Mouse (Mus musculus) spleen, adult 2 months (tissue): ENCODE results near the gene Usp27x.

Experiments
- CTCF ChIP-seq: fragments of 200-500 bp; IDR thresholded peaks from 2 replicates; pipeline ENCODE4 v1.5.1; 2011; ENCODE audit warnings: mild to moderate bottlenecking, inconsistent platforms; ENCODE audit not compliant: insufficient read depth, insufficient read length, insufficient replicate concordance; ENCODE audit errors: extremely low read depth
- POLR2A ChIP-seq: fragments of 200-500 bp; IDR thresholded peaks from 2 replicates; pipeline ENCODE4 v1.6.1; 2011; ENCODE audit warnings: low read depth, low read length, inconsistent platforms

- no peak for TF ChIP-seq CTCF
- no peak for TF ChIP-seq POLR2A
Observed at GRCm38 (mm10) chrX:7325455-7325854, 50.2 kb downstream of the Usp27x start.
